Mouse (Mus musculus): Measurements from ENCODE around the gene Ercc6l2. TPM values are rescaled to one million over a fixed set of nuclear protein-coding genes. Genes with fewer than 3 reads are reported as not detected.

Ercc6l2 gene
- polyA plus RNA-seq, 1 experiment from 2014 or later: 18.1 TPM

DNA sequence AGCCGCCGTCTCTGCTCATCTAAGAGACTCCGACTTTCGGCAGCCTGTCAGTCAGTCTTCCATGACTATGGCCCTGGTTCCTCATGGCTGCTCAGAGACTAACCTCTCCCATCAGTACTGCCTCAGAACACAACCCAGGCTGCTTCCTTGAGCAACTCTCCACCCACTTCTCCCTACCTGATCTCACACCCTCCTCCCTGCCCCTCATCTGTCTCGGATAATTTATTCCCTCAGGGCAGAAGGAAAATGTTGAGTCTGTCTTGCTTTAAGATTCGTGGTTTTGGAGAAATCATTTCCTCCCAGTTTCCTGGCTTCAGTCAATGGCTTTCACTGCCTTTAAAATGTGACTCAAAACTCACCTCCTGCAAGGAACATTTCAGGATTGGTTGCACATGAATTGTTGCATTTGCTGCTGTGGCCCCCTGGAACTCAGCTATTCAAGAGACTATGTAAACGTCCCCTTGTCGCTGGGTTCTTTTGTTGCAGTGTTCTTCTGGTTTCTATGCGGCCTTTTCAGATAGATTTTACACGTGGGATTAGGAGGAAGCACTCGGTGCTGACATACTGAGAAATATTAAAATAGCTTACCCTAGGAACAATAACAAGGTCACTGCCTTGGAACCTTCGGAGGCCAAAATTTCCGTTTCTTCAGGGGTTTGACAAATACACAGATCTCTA lies 129.4 kb downstream of the Ercc6l2 start:
- Histone ChIP-seq H3K9me3 (no peaks in the 10 kb centered on the region), H3K4me3 (no peak overlapping the region), H3K36me3 (no peaks in the 10 kb centered on the region), H3K27me3 (replicated peaks) (peaks cover 14% of the 10 kb centered on the region), H3K4me2 (replicated peaks) (peak overlapping the region; percentile 3; the same call in 1 of the 2 replicates), H3K4me1 (peaks cover 11% of the 10 kb centered on the region), H3K27ac (no peak overlapping the region), H3K9ac (no peak overlapping the region)
- WGBS: 31% methylated on average over 13 of the region's 13 CpGs
- peak; percentile 44; the same call in 1 of the 2 replicates for ATAC-seq (ENCODE audit: low FRiP score, low read depth)

Other genes starting within 250 kb of the Ercc6l2 start
- gene Ptch1, start 241.6 kb upstream of the Ercc6l2 start, polyA plus RNA-seq (2016; fragmentation: Nextera tagmentation; extraction: Ambion mirVana): 22.6 and 23.9 TPM in 2 replicates